Mouse (Mus musculus): ENCODE results near the gene Asb18.

The Asb18 gene

DNA sequence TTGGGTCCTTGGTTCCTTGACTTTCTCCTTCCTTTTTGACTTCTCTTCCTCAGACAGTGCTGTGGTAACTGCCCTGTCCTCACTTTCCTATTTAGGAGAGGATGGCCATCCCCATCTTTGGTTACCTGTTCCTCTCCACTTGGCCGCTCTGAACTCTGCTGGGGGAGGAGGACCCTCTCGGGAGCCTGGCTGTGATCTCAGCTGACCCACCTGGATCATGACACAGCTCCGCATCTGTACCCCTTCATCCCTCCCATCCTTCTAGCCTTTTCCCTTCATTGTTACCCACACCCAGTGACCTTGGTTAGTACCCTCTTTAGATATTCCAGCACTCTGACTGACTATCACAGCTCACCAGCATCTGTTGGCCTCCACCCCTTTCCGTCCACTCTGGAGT lies 44.8 kb downstream of the Asb18 start:
- no peak for DNase-seq (ENCODE audit: low spot score)

GRCm38 (mm10) chr1:89969072-89969713 lies 45.3 kb downstream of the Asb18 start:
- no peak for DNase-seq (ENCODE audit: low spot score)

- no peak for DNase-seq (ENCODE audit: low spot score)
Measured at GRCm38 (mm10) chr1:89968111-89968851, 46.2 kb downstream of the Asb18 start.

- no peak for DNase-seq (ENCODE audit: low spot score)
Measured at GRCm38 (mm10) chr1:89967585-89967984, 46.9 kb downstream of the Asb18 start.

- DNase-seq (ENCODE audit: low spot score) = no peak
Measured at GRCm38 (mm10) chr1:89964426-89964825, 50.0 kb downstream of the Asb18 start.

GRCm38 (mm10) chr1:89963296-89963695 lies 51.2 kb downstream of the Asb18 start:
- no peak for DNase-seq (ENCODE audit: low spot score)

GRCm38 (mm10) chr1:89962092-89962491 lies 52.4 kb downstream of the Asb18 start:
- DNase-seq (ENCODE audit: low spot score) = no peak

DNA sequence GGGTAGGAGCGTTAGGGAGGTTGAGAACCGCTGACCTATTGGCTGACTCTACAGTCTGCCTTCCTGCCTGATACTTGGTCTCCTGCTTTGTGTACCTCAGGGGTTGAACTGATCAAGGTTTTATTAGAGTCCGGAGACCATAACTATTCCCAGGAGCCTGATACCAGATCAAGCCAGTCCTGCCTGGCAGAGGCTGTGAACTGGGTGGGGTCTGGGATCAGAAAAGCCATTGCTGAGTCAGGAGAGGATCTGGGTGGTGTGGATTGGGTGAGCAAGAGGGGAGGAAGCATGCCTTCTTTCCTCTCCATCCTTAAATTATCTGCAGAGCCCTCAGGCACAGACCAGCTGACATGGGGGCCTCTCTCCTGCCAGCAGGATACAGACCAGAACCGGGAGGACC lies 55.1 kb downstream of the Asb18 start:
- no peak for DNase-seq (ENCODE audit: low spot score)

DNA sequence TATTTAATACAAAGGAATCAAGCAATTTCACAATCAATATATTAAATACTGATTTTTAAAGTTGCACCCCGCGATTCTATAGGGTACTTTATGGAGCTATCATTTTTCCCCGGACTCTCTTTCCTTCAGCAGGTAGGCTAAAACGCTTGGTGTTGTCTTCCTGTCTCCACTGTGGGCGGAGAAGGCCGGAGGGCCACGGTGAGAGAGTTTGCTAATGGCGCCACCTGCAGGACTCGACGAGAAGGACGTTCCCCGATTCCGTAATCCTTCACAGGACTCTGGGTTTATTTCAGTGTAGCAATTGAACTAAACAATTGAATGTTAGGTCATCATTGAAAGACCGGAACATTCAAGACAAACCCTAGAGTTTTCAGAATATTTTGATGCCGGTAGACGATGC lies 71.3 kb downstream of the Asb18 start:
- DNase-seq (ENCODE audit: low spot score) = no peak

- DNase-seq (ENCODE audit: low spot score) = no peak
Measured at GRCm38 (mm10) chr1:89942395-89942976, 72.0 kb downstream of the Asb18 start.

DNA sequence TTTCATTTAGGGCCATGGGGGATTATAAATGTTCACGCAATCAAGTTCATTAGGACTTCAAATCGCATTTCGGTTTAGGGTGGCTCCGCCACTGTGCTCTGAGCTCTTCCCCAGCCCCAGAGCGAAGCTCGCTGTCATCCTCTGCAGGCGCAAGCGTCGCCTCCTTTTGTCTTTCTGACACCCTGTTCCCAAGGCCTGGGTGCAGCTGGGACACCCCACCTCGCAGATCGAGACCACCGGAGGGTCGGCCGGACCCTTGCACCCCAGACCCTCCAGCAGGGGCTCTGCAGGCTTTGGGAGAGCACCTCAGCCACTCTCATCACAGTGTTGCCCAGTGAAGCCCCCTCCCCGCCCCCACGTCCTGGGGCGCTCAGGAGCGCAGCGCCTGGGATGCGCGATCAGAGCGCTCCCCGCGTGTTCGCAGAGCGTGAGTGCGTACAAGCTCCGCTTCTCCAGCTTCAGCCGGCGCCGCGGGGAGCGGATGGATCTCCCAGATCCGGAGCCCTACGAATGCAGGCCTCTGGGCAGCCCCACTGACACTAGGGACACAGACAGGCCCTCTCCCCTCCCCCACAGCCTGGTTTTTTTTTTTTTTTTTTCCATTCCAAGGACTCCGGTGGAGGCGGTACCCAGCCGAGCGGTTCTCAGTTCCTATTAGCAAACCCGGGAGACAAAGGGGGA lies 72.6 kb downstream of the Asb18 start:
- no peak for DNase-seq (ENCODE audit: low spot score)

GRCm38 (mm10) chr1:89940961-89941524 lies 73.4 kb downstream of the Asb18 start:
- DNase-seq (ENCODE audit: low spot score) = no peak

GRCm38 (mm10) chr1:89939981-89940726 lies 74.3 kb downstream of the Asb18 start:
- peak; percentile 27 for DNase-seq (ENCODE audit: low spot score)

DNA sequence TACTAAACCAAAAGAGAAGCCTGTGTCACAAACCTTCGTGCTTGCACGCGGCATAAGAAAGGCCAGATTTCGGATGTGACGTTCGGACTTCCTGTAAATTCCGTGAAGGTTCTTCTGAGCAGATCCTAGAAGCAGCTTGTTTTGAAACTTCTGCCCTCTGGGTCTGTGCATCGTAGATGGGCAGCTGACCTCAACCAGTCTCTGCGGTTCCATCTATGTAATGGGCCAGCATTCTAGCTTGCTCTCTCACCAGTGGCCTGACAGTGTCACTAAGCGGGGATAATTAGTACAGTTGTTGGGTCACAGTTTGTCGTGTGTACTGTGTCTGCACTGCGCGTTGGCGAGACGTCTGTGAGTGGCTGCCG lies 74.9 kb downstream of the Asb18 start:
- DNase-seq (ENCODE audit: low spot score) = no peak

GRCm38 (mm10) chr1:89938884-89939595 lies 75.4 kb downstream of the Asb18 start:
- DNase-seq (ENCODE audit: low spot score) = no peak

- DNase-seq (ENCODE audit: low spot score) = no peak
Measured at GRCm38 (mm10) chr1:89935493-89936348, 78.7 kb downstream of the Asb18 start.

DNA sequence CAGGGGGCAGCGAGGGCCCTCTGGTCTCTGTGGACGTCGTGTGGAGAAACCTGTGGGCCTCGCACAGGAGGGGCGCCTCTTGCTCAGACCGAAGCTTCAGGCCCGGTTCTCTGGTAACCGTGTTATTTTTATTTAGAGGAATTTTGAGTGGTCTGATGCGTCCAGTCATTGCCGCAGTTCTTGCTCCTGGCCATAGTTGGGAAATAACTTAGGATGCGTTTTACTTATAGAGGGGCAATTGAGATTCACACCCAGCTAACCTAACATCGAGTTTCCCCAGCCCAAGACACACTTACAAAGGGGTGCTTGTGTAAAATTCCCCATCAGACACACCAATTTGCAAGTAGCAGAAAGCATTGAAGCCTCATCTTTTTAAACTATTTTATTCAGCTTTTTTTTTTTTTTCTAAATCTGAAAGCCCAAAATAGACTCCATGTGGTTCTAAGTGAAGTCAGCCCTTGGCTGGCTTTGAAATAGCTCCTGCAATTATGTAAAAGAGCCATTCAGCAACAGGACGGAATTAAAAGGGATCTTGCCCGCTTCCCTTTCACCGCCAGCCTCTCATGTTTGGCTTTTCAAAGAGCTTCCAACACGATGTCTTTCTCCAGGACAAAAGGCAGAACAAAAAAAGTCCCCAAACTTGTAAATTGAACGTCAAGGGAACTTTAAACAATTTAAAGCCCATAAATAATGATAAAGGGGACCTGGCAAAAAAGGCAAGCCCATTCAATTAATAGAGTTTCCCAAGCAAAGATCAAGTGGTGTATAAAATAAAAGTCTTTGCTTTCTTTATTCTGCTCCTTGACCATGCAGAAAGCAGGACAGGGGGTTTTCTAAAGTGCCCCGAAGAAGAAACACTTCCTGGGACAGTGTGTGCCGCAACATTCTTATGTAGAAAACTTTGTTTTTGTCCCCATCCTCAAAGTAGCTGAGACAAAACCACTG lies 79.9 kb downstream of the Asb18 start:
- DNase-seq (ENCODE audit: low spot score) = no peak

- no peak for DNase-seq (ENCODE audit: low spot score)
Measured at GRCm38 (mm10) chr1:89933786-89934185, 80.7 kb downstream of the Asb18 start.

DNA sequence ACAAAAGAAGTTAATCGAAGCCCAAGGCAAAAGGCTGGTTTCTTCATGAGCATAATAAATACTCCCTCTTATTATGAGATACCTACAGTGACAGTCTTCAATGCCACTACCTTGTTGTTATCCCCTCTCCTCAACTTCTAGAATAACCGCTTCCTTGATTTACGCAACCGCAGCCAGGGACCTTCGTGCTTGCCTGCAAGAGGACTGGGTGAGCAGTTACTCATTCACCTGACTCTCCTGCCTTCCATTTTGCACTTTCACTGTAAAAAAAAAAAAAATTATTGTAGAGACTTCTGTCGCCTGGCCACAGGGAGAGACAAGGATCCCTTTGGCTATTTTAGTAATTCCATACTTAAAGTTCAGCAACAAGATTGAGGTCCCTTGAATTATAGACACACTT lies 81.4 kb downstream of the Asb18 start:
- DNase-seq (ENCODE audit: low spot score) = no peak

Measured in spleen, adult 12 weeks (tissue).